Mouse (Mus musculus): ENCODE measurements around the gene Lbhd2. TPM values are rescaled to one million over a fixed set of nuclear protein-coding genes. Genes with fewer than 3 reads are reported as not detected.

Gene Lbhd2
- total and polyA plus RNA-seq, 3 experiments: not detected

- TF ChIP-seq MAFK (IDR thresholded peaks at IDR 0.05; ENCODE audit: insufficient replicate concordance, low read length) (no peak), NELFE (IDR thresholded peaks at IDR 0.05; ENCODE audit: low read depth, low read length) (no peak), MEF2A (IDR thresholded peaks at IDR 0.05; ENCODE audit: borderline replicate concordance, low read depth, low read length) (no peak), SMC3 (IDR thresholded peaks at IDR 0.05; ENCODE audit: low read depth, low read length) (no peak), BHLHE40 (IDR thresholded peaks at IDR 0.05; ENCODE audit: low read depth, low read length) (no peak), EP300 (IDR thresholded peaks at IDR 0.05; ENCODE audit: low read length) (no peak), POLR2AphosphoS2 (IDR thresholded peaks at IDR 0.05; ENCODE audit: low read depth, low read length) (no peak), NRF1 (IDR thresholded peaks at IDR 0.05; ENCODE audit: low read depth, low read length) (no peak), JUND (conservative IDR thresholded peaks at IDR 0.05; ENCODE audit: low read depth, low read length) (no peak), ZC3H11A (IDR thresholded peaks at IDR 0.05; ENCODE audit: low read depth, low read length) (no peak), UBTF (IDR thresholded peaks at IDR 0.05; ENCODE audit: low read depth, low read length) (no peak), MYC (IDR thresholded peaks at IDR 0.05; ENCODE audit: low read depth, low read length) (no peak), ELF1 (IDR thresholded peaks at IDR 0.05; ENCODE audit: low read depth, low read length) (no peak), ZNF384 (IDR thresholded peaks at IDR 0.05; ENCODE audit: low read depth, low read length) (no peak), IRF4 (IDR thresholded peaks at IDR 0.05; ENCODE audit: low read depth, low read length) (no peak), KAT2A (IDR thresholded peaks at IDR 0.05; ENCODE audit: insufficient replicate concordance, low read length) (no peak)
- no peak overlapping the region for H3K9ac ChIP-seq (ENCODE audit: insufficient read depth, low read depth)
- H3K27ac ChIP-seq (ENCODE audit: insufficient read depth, low read depth): no peak overlapping the region
- peaks cover 20 to 66% of the 10 kb centered on the region in 2 experiments for H3K4me1 ChIP-seq (ENCODE audit: control insufficient read depth in 1 of 2, insufficient read depth in 2 of 2)
- dilution Hi-C loops (cut with MboI; ENCODE audit: extremely low pct_ligation_motif_present, extremely low pct_unique_long_range_greater_than_20kb, low sequenced_read_pairs) (no loop called here), in situ Hi-C loops (cut with MboI; ENCODE audit: low pct_ligation_motif_present, low pct_unique_long_range_greater_than_20kb, low sequenced_read_pairs) (no loop called here)
- H3K9me3 ChIP-seq (replicated peaks; ENCODE audit: low read length): peaks cover 8% of the 10 kb centered on the region
- DNase-seq (ENCODE audit: extremely low read depth): no peak
- H3K79me2 ChIP-seq (replicated peaks; ENCODE audit: control insufficient read depth, extremely low read depth, insufficient read depth, poor library complexity, severe bottlenecking): no peaks in the 10 kb centered on the region
- peaks cover 47% of the 10 kb centered on the region for H3K27me3 ChIP-seq (replicated peaks)
- no peak overlapping the region for H3K4me3 ChIP-seq (replicated peaks in 1 of 3; ENCODE audit: low read depth in 2 of 3, low read length in 2 of 3, poor library complexity in 1 of 3)
- no peak overlapping the region for H3K4me2 ChIP-seq (ENCODE audit: insufficient read depth, low read depth, poor library complexity, severe bottlenecking)
- H3K36me3 ChIP-seq (replicated peaks in 1 of 2; ENCODE audit: control insufficient read depth in 1 of 2, insufficient read depth in 1 of 2, low read length in 1 of 2): no peaks in the 10 kb centered on the region
Observed at GRCm38 (mm10) chr12:111430868-111431817, 24.5 kb downstream of the Lbhd2 start.

DNA sequence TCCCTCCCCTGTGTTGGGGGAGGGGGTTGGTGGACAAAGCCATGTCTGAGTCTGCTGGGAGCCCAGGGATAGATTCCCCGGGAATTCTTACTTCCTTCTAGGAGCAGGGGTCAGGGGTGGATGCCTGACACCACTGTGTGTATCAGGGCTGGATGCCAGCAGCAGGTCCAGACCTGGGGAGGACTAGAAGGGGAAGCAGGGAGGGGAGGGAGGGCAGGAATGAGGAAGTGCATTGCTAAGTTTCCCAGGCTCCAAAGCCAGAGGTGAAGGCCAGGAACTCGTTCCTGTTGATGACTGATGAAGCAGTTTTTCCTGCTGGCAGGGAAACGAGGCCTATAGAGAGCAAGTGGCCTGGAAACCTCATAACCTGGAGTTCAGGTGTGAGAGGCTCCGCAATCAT, 25.5 kb downstream of the Lbhd2 start:
- peaks cover 46% of the 10 kb centered on the region for H3K27me3 ChIP-seq (replicated peaks)
- no peak for TF ChIP-seq MEF2A (IDR thresholded peaks at IDR 0.05; ENCODE audit: borderline replicate concordance, low read depth, low read length)
- no peak for TF ChIP-seq MAZ (IDR thresholded peaks at IDR 0.05; ENCODE audit: low read depth, low read length)
- TF ChIP-seq ZMIZ1 (IDR thresholded peaks at IDR 0.05; ENCODE audit: low read depth, low read length): no peak
- no peak for TF ChIP-seq MAX (IDR thresholded peaks at IDR 0.05; ENCODE audit: low read length)
- no peak for TF ChIP-seq JUN (IDR thresholded peaks at IDR 0.05; ENCODE audit: insufficient read depth, low read depth, low read length)
- TF ChIP-seq ZKSCAN1 (IDR thresholded peaks at IDR 0.05; ENCODE audit: borderline replicate concordance, low read depth, low read length): no peak
- no peak for TF ChIP-seq TBP (conservative IDR thresholded peaks at IDR 0.05; ENCODE audit: low read depth, low read length)
- no peak for TF ChIP-seq E2F4 (IDR thresholded peaks at IDR 0.05; ENCODE audit: insufficient replicate concordance, low read depth, low read length)
- no peak for TF ChIP-seq ZNF384 (IDR thresholded peaks at IDR 0.05; ENCODE audit: low read depth, low read length)
- TF ChIP-seq POLR2A (IDR thresholded peaks at IDR 0.05; ENCODE audit: low read depth, low read length): no peak
- no peak for TF ChIP-seq NELFE (IDR thresholded peaks at IDR 0.05; ENCODE audit: low read depth, low read length)
- no peak for TF ChIP-seq PAX5 (IDR thresholded peaks at IDR 0.05; ENCODE audit: low read length)
- no peak for TF ChIP-seq GABPA (IDR thresholded peaks at IDR 0.05; ENCODE audit: insufficient replicate concordance, low read depth, low read length)
- TF ChIP-seq ETS1 (conservative IDR thresholded peaks at IDR 0.05; ENCODE audit: low read depth, low read length): no peak
- H3K9ac ChIP-seq (ENCODE audit: insufficient read depth, low read depth): no peak overlapping the region
- no peaks in the 10 kb centered on the region for H3K79me2 ChIP-seq (replicated peaks; ENCODE audit: control insufficient read depth, extremely low read depth, insufficient read depth, poor library complexity, severe bottlenecking)
- H3K9me3 ChIP-seq (replicated peaks; ENCODE audit: low read length): peaks cover 8% of the 10 kb centered on the region
- no peak overlapping the region for H3K4me3 ChIP-seq (replicated peaks in 1 of 3; ENCODE audit: low read depth in 2 of 3, low read length in 2 of 3, poor library complexity in 1 of 3)
- H3K4me2 ChIP-seq (ENCODE audit: insufficient read depth, low read depth, poor library complexity, severe bottlenecking): no peak overlapping the region
- no peak overlapping the region for H3K27ac ChIP-seq (ENCODE audit: insufficient read depth, low read depth)
- in situ Hi-C loops (cut with MboI; ENCODE audit: low pct_ligation_motif_present, low pct_unique_long_range_greater_than_20kb, low sequenced_read_pairs) (no loop called here), dilution Hi-C loops (cut with MboI; ENCODE audit: extremely low pct_ligation_motif_present, extremely low pct_unique_long_range_greater_than_20kb, low sequenced_read_pairs) (no loop called here)
- no peak for DNase-seq (ENCODE audit: extremely low read depth)
- H3K4me1 ChIP-seq (ENCODE audit: control insufficient read depth in 1 of 2, insufficient read depth in 2 of 2): peaks cover 30 to 71% of the 10 kb centered on the region in 2 experiments
- no peaks in the 10 kb centered on the region for H3K36me3 ChIP-seq (replicated peaks in 1 of 2; ENCODE audit: control insufficient read depth in 1 of 2, insufficient read depth in 1 of 2, low read length in 1 of 2)
